Mouse (Mus musculus): ENCODE data around the gene Esx1.

DNA sequence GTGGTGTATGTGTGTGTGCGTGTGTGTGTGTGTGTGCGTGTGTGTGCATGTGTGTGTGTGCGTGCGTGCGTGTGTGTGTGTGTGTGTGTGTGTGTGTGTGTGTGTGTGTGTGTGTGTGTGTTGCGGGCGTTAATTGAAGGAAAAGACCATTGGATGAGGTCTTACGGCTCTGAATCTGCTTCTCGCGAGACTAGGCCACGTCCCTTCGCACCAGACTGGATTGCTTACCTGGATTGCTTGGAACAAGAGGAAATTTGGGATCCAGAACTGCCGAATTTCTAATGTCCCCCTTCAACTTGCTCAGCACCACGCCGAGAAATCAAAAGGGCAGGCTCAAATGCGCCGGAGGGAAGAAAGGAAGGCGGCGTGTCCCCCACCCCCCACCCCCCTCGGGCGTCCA, at the start of gene Esx1:
- no peak for TF ChIP-seq TCF12 (IDR thresholded peaks at IDR 0.05; ENCODE audit: insufficient read depth, poor library complexity, severe bottlenecking)
- no peak for TF ChIP-seq TCF3 (IDR thresholded peaks at IDR 0.05; ENCODE audit: insufficient read length, low read depth)
- no peak for TF ChIP-seq CEBPB (IDR thresholded peaks at IDR 0.05; ENCODE audit: insufficient read depth, poor library complexity, severe bottlenecking)
- no peak for TF ChIP-seq POLR2A (IDR thresholded peaks at IDR 0.05; ENCODE audit: insufficient read length, low read depth)
- TF ChIP-seq REST (IDR thresholded peaks at IDR 0.05; ENCODE audit: insufficient read depth, insufficient read length) = no peak
- no peak for TF ChIP-seq POLR2AphosphoS2 (IDR thresholded peaks at IDR 0.05; ENCODE audit: insufficient read length, low read depth)
- TF ChIP-seq MYOG (IDR thresholded peaks at IDR 0.05; ENCODE audit: control insufficient read depth in 1 of 3, insufficient read depth in 1 of 3, insufficient read length in 2 of 3, low read depth in 2 of 3) = no peak
- TF ChIP-seq SRF (IDR thresholded peaks at IDR 0.05; ENCODE audit: control insufficient read depth, insufficient read length, low read depth) = no peak
- no peak for TF ChIP-seq MAX (IDR thresholded peaks at IDR 0.05; ENCODE audit: low read depth)
- TF ChIP-seq USF1 (IDR thresholded peaks at IDR 0.05; ENCODE audit: low read depth) = no peak
